Mouse (Mus musculus): Measurements from ENCODE around the gene Timm23. TPM values are rescaled to one million over a fixed set of nuclear protein-coding genes. Genes with fewer than 3 reads are reported as not detected.
"Not testable (repeated sequence)": the region's sequence is repeated elsewhere in the genome, so short reads cannot be mapped to it uniquely, and the experiment has no call there.

Timm23 gene
- polyA plus RNA-seq, 1 experiment from 2014 or later, result 160 TPM

DNA sequence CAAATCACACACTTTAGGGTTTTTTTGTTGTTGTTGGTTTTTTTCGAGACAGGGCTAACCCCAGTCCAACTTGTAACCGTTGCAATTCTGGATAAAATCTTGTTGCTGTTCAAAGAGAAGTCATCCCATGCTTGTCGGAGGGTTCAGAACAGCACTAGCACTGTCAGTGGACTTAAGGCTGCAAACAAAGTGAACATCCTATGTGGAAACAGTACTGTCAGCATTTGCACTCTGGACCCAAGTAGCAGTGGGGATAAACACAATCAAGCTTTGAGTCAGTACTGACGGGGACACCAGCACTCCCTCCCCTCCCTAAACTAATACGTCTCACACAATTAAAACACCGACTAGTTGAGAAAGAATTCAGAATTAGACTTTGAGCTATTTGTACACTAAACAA, 20.8 kb downstream of the Timm23 start:
- no peak overlapping the region for H3K9ac ChIP-seq (replicated peaks; ENCODE audit: low read depth)
- H3K27me3 ChIP-seq (replicated peaks; ENCODE audit: insufficient read depth, low read length), result no peaks in the 10 kb centered on the region
- no peaks in the 10 kb centered on the region for H3K4me1 ChIP-seq (ENCODE audit: insufficient read depth, low read depth, low read length)
- WGBS, result 85% methylated on average over 6 of the region's 6 CpGs
- no peaks in the 10 kb centered on the region for H3K9me3 ChIP-seq (ENCODE audit: low read length)
- TF ChIP-seq CTCF (IDR thresholded peaks at IDR 0.05) (no peak), EP300 (IDR thresholded peaks at IDR 0.05) (no peak)
- H3K4me2 ChIP-seq (replicated peaks; ENCODE audit: low read depth, low read length), result no peak overlapping the region
- ATAC-seq (no peak), DNase-seq (ENCODE audit: low spot score) (no peak)
- H3K27ac ChIP-seq (ENCODE audit: low read length), result no peak overlapping the region
- peaks cover 28% of the 10 kb centered on the region for H3K36me3 ChIP-seq (ENCODE audit: insufficient read depth, low read length)
- H3K4me3 ChIP-seq (ENCODE audit: low read depth, low read length), result no peak overlapping the region

DNA sequence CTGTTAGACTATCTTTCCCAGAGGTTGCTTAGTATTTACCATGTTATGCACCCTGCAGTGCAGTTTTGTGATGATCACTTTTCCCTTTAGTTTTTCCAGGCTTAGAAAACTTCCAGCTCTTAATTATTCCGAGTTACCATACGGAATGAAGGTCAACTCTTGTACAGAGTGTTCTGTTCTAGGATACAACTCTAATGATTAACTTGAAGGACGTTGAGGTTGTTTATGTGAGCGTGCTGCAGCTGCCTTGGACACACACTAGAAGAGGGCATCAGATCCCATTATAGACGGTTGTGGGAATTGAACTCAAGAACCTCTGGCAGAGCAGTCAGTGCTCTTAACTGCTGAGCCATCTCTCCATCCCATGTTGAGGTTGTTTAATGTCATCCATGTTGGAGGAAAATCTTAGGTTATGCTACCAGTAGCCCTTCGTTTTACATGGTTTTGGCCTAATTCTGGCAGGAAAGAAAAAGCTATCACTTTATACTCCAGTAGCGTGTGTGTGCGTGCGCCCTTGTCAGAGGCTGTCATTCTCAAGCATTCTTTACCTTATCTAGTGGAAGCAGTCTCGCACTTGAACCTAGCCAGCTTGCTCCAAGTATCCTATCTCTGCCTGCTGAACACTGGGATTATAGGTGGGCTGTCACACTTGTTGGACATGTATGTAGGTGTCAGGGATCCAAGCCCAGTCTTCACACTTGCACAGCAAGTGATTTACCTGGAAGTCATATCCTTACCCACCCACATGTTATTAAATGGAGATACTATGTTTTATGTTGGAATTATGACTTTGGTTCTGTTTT, 22.1 kb downstream of the Timm23 start:
- no peaks in the 10 kb centered on the region for H3K27me3 ChIP-seq (replicated peaks; ENCODE audit: insufficient read depth, low read length)
- no peak overlapping the region for H3K27ac ChIP-seq (ENCODE audit: low read length)
- no peak overlapping the region for H3K9ac ChIP-seq (replicated peaks; ENCODE audit: low read depth)
- H3K9me3 ChIP-seq (ENCODE audit: low read length), result no peaks in the 10 kb centered on the region
- H3K4me2 ChIP-seq (replicated peaks; ENCODE audit: low read depth, low read length), result no peak overlapping the region
- DNase-seq (ENCODE audit: low spot score) (no peak), ATAC-seq (no peak)
- WGBS, result 85% methylated on average over 10 of the region's 10 CpGs
- peaks cover 24% of the 10 kb centered on the region for H3K36me3 ChIP-seq (ENCODE audit: insufficient read depth, low read length)
- H3K4me3 ChIP-seq (ENCODE audit: low read depth, low read length), result no peak overlapping the region
- TF ChIP-seq EP300 (IDR thresholded peaks at IDR 0.05) (no peak), CTCF (IDR thresholded peaks at IDR 0.05) (no peak)
- no peaks in the 10 kb centered on the region for H3K4me1 ChIP-seq (ENCODE audit: insufficient read depth, low read depth, low read length)

DNA sequence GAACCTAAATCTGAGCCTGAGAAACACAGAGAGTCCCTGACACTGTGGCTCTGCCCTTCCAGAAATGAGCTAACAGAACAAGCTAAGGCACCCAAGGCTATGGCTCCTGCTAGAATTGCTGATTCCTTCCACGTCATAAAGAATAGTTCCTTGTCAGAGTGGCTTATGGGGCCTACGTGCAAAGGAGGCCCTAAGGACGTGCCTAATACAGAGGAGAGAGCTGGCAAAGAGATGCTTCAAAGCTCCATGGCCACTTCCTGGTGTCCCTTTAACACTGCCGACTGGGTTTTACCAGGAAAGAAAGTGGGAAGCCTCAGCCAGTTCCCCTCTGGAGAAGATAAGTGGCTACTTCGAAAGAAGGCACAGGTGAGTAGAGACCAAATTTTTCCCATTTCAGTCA, 25.1 kb downstream of the Timm23 start:
- H3K36me3 ChIP-seq (ENCODE audit: insufficient read depth, low read length), result peaks cover 29% of the 10 kb centered on the region
- H3K4me3 ChIP-seq (ENCODE audit: low read depth, low read length); H3K27me3 ChIP-seq (replicated peaks; ENCODE audit: insufficient read depth, low read length); DNase-seq (ENCODE audit: low spot score); H3K9me3 ChIP-seq (ENCODE audit: low read length); H3K4me2 ChIP-seq (replicated peaks; ENCODE audit: low read depth, low read length); H3K4me1 ChIP-seq (ENCODE audit: insufficient read depth, low read depth, low read length); H3K27ac ChIP-seq (ENCODE audit: low read length); H3K9ac ChIP-seq (replicated peaks; ENCODE audit: low read depth); ATAC-seq: not testable (repeated sequence)
- 79% methylated on average over 5 of the region's 5 CpGs for WGBS

DNA sequence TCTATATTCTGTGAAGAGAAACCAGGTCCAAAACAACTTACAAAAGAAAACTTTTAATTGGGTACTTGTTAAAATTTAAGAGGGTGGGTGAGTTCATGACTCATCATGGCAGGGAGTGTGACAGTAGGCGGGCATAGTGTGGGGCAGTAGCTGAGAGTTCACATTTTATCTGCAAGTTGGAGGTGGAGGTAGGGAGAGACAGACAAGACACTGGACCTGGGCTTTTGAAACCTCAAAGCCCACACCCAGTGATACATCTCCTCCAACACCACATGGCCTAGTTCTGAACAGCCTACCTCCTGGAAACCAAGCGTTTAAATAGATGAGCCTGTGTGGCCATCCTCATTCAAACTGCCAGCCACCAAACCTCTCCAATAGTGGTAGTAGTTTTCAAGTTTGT, 26.4 kb downstream of the Timm23 start:
- no peaks in the 10 kb centered on the region for H3K9me3 ChIP-seq (ENCODE audit: low read length)
- H3K36me3 ChIP-seq (ENCODE audit: insufficient read depth, low read length), result peaks cover 24% of the 10 kb centered on the region
- H3K4me1 ChIP-seq (ENCODE audit: insufficient read depth, low read depth, low read length), result no peaks in the 10 kb centered on the region
- no peaks in the 10 kb centered on the region for H3K27me3 ChIP-seq (replicated peaks; ENCODE audit: insufficient read depth, low read length)
- DNase-seq (ENCODE audit: low spot score) (no peak), ATAC-seq (no peak)
- no peak overlapping the region for H3K4me2 ChIP-seq (replicated peaks; ENCODE audit: low read depth, low read length)
- H3K27ac ChIP-seq (ENCODE audit: low read length), result no peak overlapping the region
- no peak overlapping the region for H3K4me3 ChIP-seq (ENCODE audit: low read depth, low read length)
- no peak overlapping the region for H3K9ac ChIP-seq (replicated peaks; ENCODE audit: low read depth)
- TF ChIP-seq EP300 (IDR thresholded peaks at IDR 0.05), result no peak
- no peak for TF ChIP-seq CTCF (IDR thresholded peaks at IDR 0.05)
- WGBS, result 96% methylated on average over 2 of the region's 2 CpGs

DNA sequence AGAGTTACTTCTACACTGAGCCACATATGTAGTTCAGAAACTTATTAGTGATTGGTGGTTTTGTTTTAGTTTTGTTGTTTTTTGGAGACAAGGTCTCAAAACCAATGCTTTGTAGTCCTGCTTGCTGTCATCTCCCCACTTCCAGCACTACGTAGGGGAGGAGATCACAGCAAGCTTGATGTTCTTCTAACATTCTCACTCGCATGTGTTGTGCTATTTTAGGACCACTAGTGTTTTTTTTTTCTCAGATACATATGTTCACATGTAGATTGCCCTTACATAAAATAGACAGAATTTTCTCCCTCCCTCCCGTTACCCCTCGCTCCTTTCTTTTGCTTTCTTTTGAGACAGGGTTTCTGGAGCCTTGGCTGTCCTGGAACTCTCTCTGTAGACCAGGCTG, 31.6 kb downstream of the Timm23 start:
- no peak for TF ChIP-seq CTCF (IDR thresholded peaks at IDR 0.05)
- TF ChIP-seq EP300 (IDR thresholded peaks at IDR 0.05), result no peak
- H3K9me3 ChIP-seq (ENCODE audit: low read length), result no peaks in the 10 kb centered on the region
- no peak overlapping the region for H3K4me2 ChIP-seq (replicated peaks; ENCODE audit: low read depth, low read length)
- H3K4me1 ChIP-seq (ENCODE audit: insufficient read depth, low read depth, low read length), result peaks cover 4% of the 10 kb centered on the region
- no peak for DNase-seq (ENCODE audit: low spot score)
- no peak overlapping the region for H3K4me3 ChIP-seq (ENCODE audit: low read depth, low read length)
- H3K27me3 ChIP-seq (replicated peaks; ENCODE audit: insufficient read depth, low read length), result no peaks in the 10 kb centered on the region
- 97% methylated on average over 4 of the region's 4 CpGs for WGBS
- H3K36me3 ChIP-seq (ENCODE audit: insufficient read depth, low read length), result peaks cover 9% of the 10 kb centered on the region; the same call in 1 of the 2 replicates
- H3K27ac ChIP-seq (ENCODE audit: low read length), result no peak overlapping the region
- H3K9ac ChIP-seq (replicated peaks; ENCODE audit: low read depth), result no peak overlapping the region
- ATAC-seq, result no peak

DNA sequence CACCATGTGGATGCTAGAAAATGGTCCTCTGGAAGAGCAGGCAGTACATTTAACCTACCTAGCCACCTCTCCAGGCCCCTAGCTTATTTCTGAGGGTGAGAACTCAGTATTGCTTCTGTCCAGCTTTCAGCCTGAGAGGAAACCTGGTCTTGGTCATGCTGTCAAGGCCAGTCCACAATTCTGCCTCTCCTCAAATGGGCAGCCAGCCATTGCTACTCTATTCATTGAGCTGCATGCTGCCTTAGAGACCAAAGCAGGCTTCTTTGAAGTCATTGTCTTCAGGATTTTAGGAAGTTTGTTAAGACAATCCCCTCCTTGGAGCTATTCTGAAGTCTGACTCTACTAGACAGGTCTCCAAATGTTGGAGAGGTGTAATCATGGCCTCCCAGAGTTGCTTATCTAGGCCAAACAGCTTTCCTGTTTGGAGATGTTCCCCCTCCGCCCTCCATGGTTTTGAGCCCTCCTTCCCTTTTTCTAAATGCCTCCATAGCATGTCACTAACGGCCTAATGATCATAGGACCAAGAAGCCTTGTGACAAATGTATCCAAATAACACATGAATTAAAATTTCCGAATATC, 33.0 kb downstream of the Timm23 start:
- no peak overlapping the region for H3K9ac ChIP-seq (replicated peaks; ENCODE audit: low read depth)
- H3K27ac ChIP-seq (ENCODE audit: low read length), result no peak overlapping the region; the same call in 1 of the 2 replicates
- no peak overlapping the region for H3K4me3 ChIP-seq (ENCODE audit: low read depth, low read length)
- ATAC-seq (peak; percentile 15; the same call in 1 of the 2 replicates), DNase-seq (ENCODE audit: low spot score) (no peak)
- no peak overlapping the region for H3K4me2 ChIP-seq (replicated peaks; ENCODE audit: low read depth, low read length)
- TF ChIP-seq CTCF (IDR thresholded peaks at IDR 0.05), result no peak
- no peak for TF ChIP-seq EP300 (IDR thresholded peaks at IDR 0.05)
- peaks cover 5% of the 10 kb centered on the region; the same call in 1 of the 2 replicates for H3K36me3 ChIP-seq (ENCODE audit: insufficient read depth, low read length)
- H3K27me3 ChIP-seq (replicated peaks; ENCODE audit: insufficient read depth, low read length), result no peaks in the 10 kb centered on the region
- peaks cover 7% of the 10 kb centered on the region for H3K4me1 ChIP-seq (ENCODE audit: insufficient read depth, low read depth, low read length)
- H3K9me3 ChIP-seq (ENCODE audit: low read length), result no peaks in the 10 kb centered on the region
- 61% methylated on average over 3 of the region's 3 CpGs for WGBS

Data from lung, postnatal 0 days (tissue).